Mouse (Mus musculus) midbrain, embryonic 10.5 days (tissue): ENCODE data around the gene Idh2. TPM values are rescaled to one million over a fixed set of nuclear protein-coding genes. Genes with fewer than 3 reads are reported as not detected.

Experiments used
- DNase-seq: peaks from one replicate; pipeline ENCODE4 v3.0.0-alpha.2; 2017; ENCODE audit warnings: low spot score
- H3K27ac ChIP-seq: fragments of 300-500 bp; sonication (generic); replicated peaks from 2 replicates; pipeline ENCODE4 v1.5.1; 2016; ENCODE audit warnings: mild to moderate bottlenecking
- H3K27me3 ChIP-seq: fragments of 300-500 bp; sonication (generic); 2 replicates; pipeline ENCODE4 v1.6.1; 2016; ENCODE audit warnings: low read depth, mild to moderate bottlenecking; ENCODE audit not compliant: poor library complexity, severe bottlenecking
- H3K36me3 ChIP-seq: fragments of 300-500 bp; sonication (generic); 2 replicates; pipeline ENCODE4 v1.6.1; 2016; ENCODE audit warnings: mild to moderate bottlenecking, moderate library complexity
- H3K4me1 ChIP-seq: fragments of 300-500 bp; sonication (generic); 2 replicates; pipeline ENCODE4 v1.6.1; 2016
- H3K4me3 ChIP-seq: fragments of 300-500 bp; sonication (generic); 2 replicates; pipeline ENCODE4 v1.5.1; 2016; ENCODE audit warnings: mild to moderate bottlenecking, moderate library complexity
- H3K9me3 ChIP-seq: fragments of 300-500 bp; sonication (generic); replicated peaks from 2 replicates; pipeline ENCODE4 v1.6.1; 2016; ENCODE audit warnings: mild to moderate bottlenecking
- WGBS: fragments of 180-500 bp; shearing (Covaris S2); methylation state at CpG from one replicate; pipeline ENCODE4 v1.1.7; 2016; 5-methylcytosine and 5-hydroxymethylcytosine counted together
- polyA plus RNA-seq: library from polyadenylated mRNA; unstranded; fragments of >200 nt; fragmentation: Nextera tagmentation; extraction: Ambion mirVana; gene quantifications from 2 replicates; pipeline ENCODE4 v1.2.1, GENCODE M21; 2016

Idh2 gene
- polyA plus RNA-seq, 1 experiment from 2014 or later = 429 TPM

GRCm38 (mm10) chr7:80074921-80075441 lies 40.2 kb downstream of the Idh2 start:
- no peaks in the 10 kb centered on the region for H3K27me3 ChIP-seq
- H3K27ac ChIP-seq = peak overlapping the region; percentile 90
- DNase-seq = peak; percentile 31
- H3K9me3 ChIP-seq = no peaks in the 10 kb centered on the region
- H3K4me1 ChIP-seq = peaks cover 92% of the 10 kb centered on the region
- H3K36me3 ChIP-seq = peaks cover 15% of the 10 kb centered on the region
- WGBS = 45% methylated on average over 5 of the region's 5 CpGs
- peak overlapping the region; percentile 29; the same call in 1 of the 2 replicates for H3K4me3 ChIP-seq

- Histone ChIP-seq H3K9me3 (no peaks in the 10 kb centered on the region), H3K4me1 (peaks cover 99% of the 10 kb centered on the region), H3K27ac (peak overlapping the region; percentile 90), H3K27me3 (no peaks in the 10 kb centered on the region), H3K36me3 (peaks cover 15% of the 10 kb centered on the region), H3K4me3 (no peak overlapping the region)
- 88% methylated on average over 8 of the region's 8 CpGs for WGBS
- DNase-seq = peak; percentile 11
Measured at GRCm38 (mm10) chr7:80073506-80073905, 41.7 kb downstream of the Idh2 start.

- peak; percentile 13 for DNase-seq
- no peaks in the 10 kb centered on the region for H3K27me3 ChIP-seq
- H3K4me1 ChIP-seq = peaks cover 100% of the 10 kb centered on the region
- H3K27ac ChIP-seq = peak overlapping the region; percentile 79
- WGBS = 47% methylated on average over 6 of the region's 6 CpGs
- H3K4me3 ChIP-seq = no peak overlapping the region
- H3K36me3 ChIP-seq = peaks cover 15% of the 10 kb centered on the region
- no peaks in the 10 kb centered on the region for H3K9me3 ChIP-seq
Measured at GRCm38 (mm10) chr7:80072297-80072696, 42.9 kb downstream of the Idh2 start.

- H3K36me3 ChIP-seq = peaks cover 15% of the 10 kb centered on the region
- H3K27ac ChIP-seq = peak overlapping the region; percentile 79
- WGBS = 90% methylated on average over 9 of the region's 9 CpGs
- peaks cover 100% of the 10 kb centered on the region for H3K4me1 ChIP-seq
- H3K27me3 ChIP-seq = no peaks in the 10 kb centered on the region
- no peak for DNase-seq
- no peak overlapping the region for H3K4me3 ChIP-seq
- H3K9me3 ChIP-seq = no peaks in the 10 kb centered on the region
Measured at GRCm38 (mm10) chr7:80071209-80071608, 44.0 kb downstream of the Idh2 start.

- DNase-seq = peak; percentile 47
- peak overlapping the region; percentile 22; the same call in 1 of the 2 replicates for H3K4me3 ChIP-seq
- peaks cover 15% of the 10 kb centered on the region for H3K36me3 ChIP-seq
- H3K27me3 ChIP-seq = no peaks in the 10 kb centered on the region
- H3K4me1 ChIP-seq = peaks cover 100% of the 10 kb centered on the region
- no peaks in the 10 kb centered on the region for H3K9me3 ChIP-seq
- H3K27ac ChIP-seq = peak overlapping the region; percentile 79
- 24% methylated on average over 13 of the region's 13 CpGs for WGBS
Measured at GRCm38 (mm10) chr7:80069615-80070327, 45.4 kb downstream of the Idh2 start.

GRCm38 (mm10) chr7:80068341-80068740 lies 46.9 kb downstream of the Idh2 start:
- Histone ChIP-seq H3K9me3 (no peaks in the 10 kb centered on the region), H3K4me3 (no peak overlapping the region), H3K4me1 (peaks cover 100% of the 10 kb centered on the region), H3K27ac (peak overlapping the region; percentile 65), H3K27me3 (no peaks in the 10 kb centered on the region), H3K36me3 (peaks cover 11% of the 10 kb centered on the region)
- 51% methylated on average over 6 of the region's 7 CpGs for WGBS
- peak; percentile 13 for DNase-seq

GRCm38 (mm10) chr7:80066675-80067455 lies 48.3 kb downstream of the Idh2 start:
- no peaks in the 10 kb centered on the region for H3K27me3 ChIP-seq
- H3K27ac ChIP-seq = no peak overlapping the region; the same call in 1 of the 2 replicates
- H3K36me3 ChIP-seq = peaks cover 11% of the 10 kb centered on the region
- 79% methylated on average over 13 of the region's 13 CpGs for WGBS
- peaks cover 100% of the 10 kb centered on the region for H3K4me1 ChIP-seq
- DNase-seq = no peak
- no peaks in the 10 kb centered on the region for H3K9me3 ChIP-seq
- H3K4me3 ChIP-seq = no peak overlapping the region

- DNase-seq = no peak
- Histone ChIP-seq H3K27ac (peak overlapping the region; percentile 67; the same call in 1 of the 2 replicates), H3K4me3 (no peak overlapping the region), H3K36me3 (0 out of 2 replicates have a peak, but pooled peaks cover under 1% of the 10 kb centered on the region), H3K4me1 (peaks cover 100% of the 10 kb centered on the region), H3K9me3 (no peaks in the 10 kb centered on the region), H3K27me3 (no peaks in the 10 kb centered on the region)
- WGBS = 82% methylated on average over 3 of the region's 3 CpGs
Measured at GRCm38 (mm10) chr7:80065250-80065649, 49.9 kb downstream of the Idh2 start.

GRCm38 (mm10) chr7:80063902-80064736 lies 51.1 kb downstream of the Idh2 start:
- no peaks in the 10 kb centered on the region for H3K9me3 ChIP-seq
- WGBS = 62% methylated on average over 15 of the region's 15 CpGs
- peak overlapping the region; percentile 88 for H3K27ac ChIP-seq
- 0 out of 2 replicates have a peak, but pooled peaks cover 2% of the 10 kb centered on the region for H3K36me3 ChIP-seq
- H3K27me3 ChIP-seq = no peaks in the 10 kb centered on the region
- no peak for DNase-seq
- peaks cover 100% of the 10 kb centered on the region for H3K4me1 ChIP-seq
- peak overlapping the region; percentile 32; the same call in 1 of the 2 replicates for H3K4me3 ChIP-seq

GRCm38 (mm10) chr7:80063244-80063643 lies 51.9 kb downstream of the Idh2 start:
- Histone ChIP-seq H3K4me1 (peaks cover 100% of the 10 kb centered on the region), H3K36me3 (peaks cover 5% of the 10 kb centered on the region; the same call in 1 of the 2 replicates), H3K9me3 (no peaks in the 10 kb centered on the region), H3K4me3 (peak overlapping the region; percentile 32; the same call in 1 of the 2 replicates), H3K27me3 (no peaks in the 10 kb centered on the region), H3K27ac (peak overlapping the region; percentile 88)
- no peak for DNase-seq
- WGBS = 70% methylated on average over 5 of the region's 5 CpGs

GRCm38 (mm10) chr7:80062083-80062826 lies 52.9 kb downstream of the Idh2 start:
- H3K27ac ChIP-seq = peak overlapping the region; percentile 88
- 84% methylated on average over 17 of the region's 17 CpGs for WGBS
- DNase-seq = no peak

More at GRCm38 (mm10) chr7:80062083-80062826, 52.9 kb downstream of the Idh2 start:
- H3K4me1 ChIP-seq = peaks cover 100% of the 10 kb centered on the region
- H3K27me3 ChIP-seq = no peaks in the 10 kb centered on the region
- no peaks in the 10 kb centered on the region for H3K9me3 ChIP-seq
- H3K4me3 ChIP-seq = no peak overlapping the region
- peaks cover 5% of the 10 kb centered on the region; the same call in 1 of the 2 replicates for H3K36me3 ChIP-seq
